Mouse (Mus musculus) embryonic fibroblast, embryonic 13.5 days (primary cell): ENCODE data around the gene Stat6.
A peak's percentile ranks its signal among the peaks of the same experiment; 100 is the strongest.

Experiments
- CTCF ChIP-seq: IDR thresholded peaks from 2 replicates; pipeline ENCODE4 v1.5.1; 2011; ENCODE audit warnings: mild to moderate bottlenecking, control low read depth, low read length, moderate library complexity, borderline replicate concordance; ENCODE audit not compliant: insufficient read depth
- POLR2A ChIP-seq: IDR thresholded peaks from 2 replicates; pipeline ENCODE4 v1.6.1; 2011; ENCODE audit warnings: low read depth, mild to moderate bottlenecking, control low read depth, low read length, moderate library complexity

GRCm38 (mm10) chr10:127619941-127620405 is 22.8 kb upstream of the Stat6 start:
- TF ChIP-seq POLR2A (peak; percentile 37; the same call in 1 of the 2 replicates), CTCF (no peak)
